8 mouse cellular contexts compared by ENCODE assay signal in genomic region chr5:130254164-130255016, GRCm38 (mm10). TPM values are rescaled to one million over a fixed set of nuclear protein-coding genes. Genes with fewer than 3 reads are reported as not detected.
DNase-seq lines count a peak whose midpoint lies in the region; ATAC-seq and TF ChIP-seq lines count a peak whose summit lies in the region.

No protein-coding gene starts in this region.

- H3K4me3 ChIP-seq in erythroblast, embryonic 14.5 days (replicated peaks) = peak overlapping the region; percentile 77
- H3K4me3 ChIP-seq in embryonic facial prominence, embryonic 14.5 days (ENCODE audit: low read depth, low read length) = peak overlapping the region; percentile 81
- H3K4me3 ChIP-seq in hindbrain, embryonic 14.5 days (replicated peaks; ENCODE audit: low read length) = peak overlapping the region; percentile 77
- peak overlapping the region; percentile 90 to 91 for H3K4me3 ChIP-seq in liver, embryonic 14.5 days (ENCODE audit: insufficient read depth in 1 of 2, low read depth in 2 of 2, low read length in 2 of 2)
- H3K4me3 ChIP-seq in neural tube, embryonic 12.5 days = peak overlapping the region; percentile 62

- no peaks in the 10 kb centered on the region for H3K27me3 ChIP-seq in erythroblast, embryonic 14.5 days (ENCODE audit: control insufficient read depth)
- no peaks in the 10 kb centered on the region for H3K27me3 ChIP-seq in embryonic facial prominence, embryonic 14.5 days (replicated peaks; ENCODE audit: control insufficient read depth, insufficient read depth, low read length)
- H3K27me3 ChIP-seq in hindbrain, embryonic 14.5 days (ENCODE audit: control insufficient read depth, insufficient read depth, low read length) = no peaks in the 10 kb centered on the region
- no peaks in the 10 kb centered on the region for H3K27me3 ChIP-seq in liver, embryonic 14.5 days (ENCODE audit: control insufficient read depth, insufficient read depth, low read length)
- H3K27me3 ChIP-seq in neural tube, embryonic 12.5 days (replicated peaks) = no peaks in the 10 kb centered on the region

- no peak for ATAC-seq in erythroblast, adult 5-6 weeks (replicated peaks; ENCODE audit: low FRiP score, poor library complexity, severe bottlenecking)
- no peak for ATAC-seq in embryonic facial prominence, embryonic 14.5 days (ENCODE audit: low read depth)
- ATAC-seq in hindbrain, embryonic 14.5 days (ENCODE audit: low FRiP score) = no peak
- no peak for ATAC-seq in liver, embryonic 14.5 days (ENCODE audit: insufficient read depth)
- ATAC-seq in neural tube, embryonic 12.5 days (ENCODE audit: low FRiP score, low read depth) = 0 out of 2 replicates have a peak, but pooled peaks have one; percentile 38

- peaks cover 45% of the 10 kb centered on the region for H3K4me1 ChIP-seq in erythroblast, embryonic 14.5 days (ENCODE audit: control insufficient read depth)
- peaks cover 6% of the 10 kb centered on the region; the same call in 1 of the 2 replicates for H3K4me1 ChIP-seq in embryonic facial prominence, embryonic 14.5 days (ENCODE audit: control insufficient read depth, insufficient read depth, low read length)
- H3K4me1 ChIP-seq in hindbrain, embryonic 14.5 days (replicated peaks; ENCODE audit: control insufficient read depth, insufficient read depth, low read length) = peaks cover 23% of the 10 kb centered on the region
- peaks cover 5 to 21% of the 10 kb centered on the region in 2 experiments for H3K4me1 ChIP-seq in liver, embryonic 14.5 days (replicated peaks; ENCODE audit: control insufficient read depth in 2 of 2, insufficient read depth in 2 of 2, low read length in 1 of 2)
- H3K4me1 ChIP-seq in neural tube, embryonic 12.5 days = peaks cover 13% of the 10 kb centered on the region; the same call in 1 of the 2 replicates

- peak overlapping the region; percentile 85 for H3K4me2 ChIP-seq in embryonic facial prominence, embryonic 14.5 days (ENCODE audit: low read depth, low read length)
- H3K4me2 ChIP-seq in hindbrain, embryonic 14.5 days (replicated peaks) = peak overlapping the region; percentile 71
- peak overlapping the region; percentile 99 for H3K4me2 ChIP-seq in liver, embryonic 14.5 days (ENCODE audit: low read depth)
- peak overlapping the region; percentile 66 for H3K4me2 ChIP-seq in neural tube, embryonic 12.5 days (replicated peaks)

- peaks cover 48% of the 10 kb centered on the region for H3K36me3 ChIP-seq in erythroblast, embryonic 14.5 days (ENCODE audit: control insufficient read depth)
- H3K36me3 ChIP-seq in embryonic facial prominence, embryonic 14.5 days (ENCODE audit: control insufficient read depth, insufficient read depth, low read length) = peaks cover 38% of the 10 kb centered on the region
- H3K36me3 ChIP-seq in hindbrain, embryonic 14.5 days (replicated peaks; ENCODE audit: control insufficient read depth, insufficient read depth) = peaks cover 44% of the 10 kb centered on the region
- H3K36me3 ChIP-seq in liver, embryonic 14.5 days (replicated peaks; ENCODE audit: control insufficient read depth, insufficient read depth, low read depth) = peaks cover 43% of the 10 kb centered on the region
- H3K36me3 ChIP-seq in neural tube, embryonic 12.5 days = peaks cover 37% of the 10 kb centered on the region

- peak; percentile 86 for DNase-seq in ES-CJ7 (ENCODE audit: low read depth, low spot score)
- peak; percentile 76 for DNase-seq in embryonic facial prominence, embryonic 14.5 days (ENCODE audit: low spot score)
- DNase-seq in hindbrain, embryonic 14.5 days (ENCODE audit: low spot score) = peak; percentile 59
- peak in 2 of 3 experiments; percentile 51 to 67 for DNase-seq in liver, embryonic 14.5 days (ENCODE audit: low read depth in 3 of 3, low spot score in 3 of 3)
- DNase-seq in spleen, postnatal 10 days (ENCODE audit: low spot score in 2 of 2) = no peak

- TF ChIP-seq EP300 in liver, embryonic 14.5 days (IDR thresholded peaks at IDR 0.05; ENCODE audit: low read depth) = no peak

- H3K9me3 ChIP-seq in erythroblast, embryonic 14.5 days (ENCODE audit: control insufficient read depth, low read length) = no peaks in the 10 kb centered on the region
- no peaks in the 10 kb centered on the region for H3K9me3 ChIP-seq in embryonic facial prominence, embryonic 14.5 days (ENCODE audit: control insufficient read depth, low read length)
- no peaks in the 10 kb centered on the region for H3K9me3 ChIP-seq in hindbrain, embryonic 14.5 days (ENCODE audit: control insufficient read depth, low read length)
- no peaks in the 10 kb centered on the region for H3K9me3 ChIP-seq in liver, embryonic 14.5 days (ENCODE audit: control insufficient read depth, low read length)
- no peaks in the 10 kb centered on the region for H3K9me3 ChIP-seq in neural tube, embryonic 12.5 days

- H3K9ac ChIP-seq in embryonic facial prominence, embryonic 14.5 days (ENCODE audit: low read depth, low read length) = peak overlapping the region; percentile 85
- peak overlapping the region; percentile 92 for H3K9ac ChIP-seq in hindbrain, embryonic 14.5 days
- peak overlapping the region; percentile 93 for H3K9ac ChIP-seq in liver, embryonic 14.5 days (replicated peaks)
- peak overlapping the region; percentile 78 for H3K9ac ChIP-seq in neural tube, embryonic 12.5 days

- peak overlapping the region; percentile 84 for H3K27ac ChIP-seq in embryonic facial prominence, embryonic 14.5 days (replicated peaks; ENCODE audit: low read depth, low read length)
- peak overlapping the region; percentile 78 for H3K27ac ChIP-seq in hindbrain, embryonic 14.5 days
- peak overlapping the region; percentile 65 for H3K27ac ChIP-seq in liver, embryonic 14.5 days
- no peak overlapping the region for H3K27ac ChIP-seq in neural tube, embryonic 12.5 days

- 19% methylated on average over 19 of the region's 19 CpGs for WGBS in embryonic facial prominence, embryonic 14.5 days
- WGBS in hindbrain, embryonic 14.5 days = 21% methylated on average over 19 of the region's 19 CpGs
- WGBS in liver, embryonic 14.5 days (ENCODE audit: insufficient replicate concordance) = 4% methylated on average over 19 of the region's 19 CpGs
- 17% methylated on average over 19 of the region's 19 CpGs for WGBS in neural tube, embryonic 12.5 days

- TF ChIP-seq CTCF in liver, embryonic 14.5 days (IDR thresholded peaks at IDR 0.05; ENCODE audit: low read depth) = peak; percentile 55

RNA-seq across cellular contexts. Expression of gene Sbds, which starts 0.9 kb away (rescaled TPM):
- 3.2 and 4.0 TPM in 2 replicates for polyA plus RNA-seq in erythroblast, embryonic 14.5 days (2012)
- total RNA-seq in erythroblast, adult 5-6 weeks (2015; ENCODE audit: low replicate concordance) = 16.7 and 22.1 TPM in 2 replicates
- 46.2 and 73.7 TPM in 2 replicates for total RNA-seq in erythroblast, adult 5-6 weeks (2017; ENCODE audit: low replicate concordance)
- 51.7 and 54.3 TPM in 2 replicates for polyA plus RNA-seq in embryonic facial prominence, embryonic 14.5 days (2014; fragmentation: Nextera tagmentation; extraction: Ambion mirVana)
- 48.2 and 49.9 TPM in 2 replicates for polyA plus RNA-seq in hindbrain, embryonic 14.5 days (2014; fragmentation: Nextera tagmentation; extraction: Ambion mirVana)
- 17.9 and 35.8 TPM in 2 replicates for polyA plus RNA-seq in liver, embryonic 14.5 days (2012; rRNA removed)
- 38.1 and 40.1 TPM in 2 replicates for polyA plus RNA-seq in liver, embryonic 14.5 days (2014; fragmentation: Nextera tagmentation; extraction: Ambion mirVana)
- polyA plus RNA-seq in neural tube, embryonic 12.5 days (2016; fragmentation: Nextera tagmentation; extraction: Ambion mirVana) = 75.5 and 76.7 TPM in 2 replicates

RNA-seq across cellular contexts. Expression of gene Tyw1, which starts 1.0 kb away (rescaled TPM):
- 0.36 and 0.39 TPM in 2 replicates for polyA plus RNA-seq in erythroblast, embryonic 14.5 days (2012)
- total RNA-seq in erythroblast, adult 5-6 weeks (2015; ENCODE audit: low replicate concordance) = 2.9 and 5.6 TPM in 2 replicates
- 9.2 and 9.8 TPM in 2 replicates for total RNA-seq in erythroblast, adult 5-6 weeks (2017; ENCODE audit: low replicate concordance)
- 22.3 and 23.9 TPM in 2 replicates for polyA plus RNA-seq in embryonic facial prominence, embryonic 14.5 days (2014; fragmentation: Nextera tagmentation; extraction: Ambion mirVana)
- polyA plus RNA-seq in hindbrain, embryonic 14.5 days (2014; fragmentation: Nextera tagmentation; extraction: Ambion mirVana) = 20.8 and 27.2 TPM in 2 replicates
- 5.1 and 6.8 TPM in 2 replicates for polyA plus RNA-seq in liver, embryonic 14.5 days (2012; rRNA removed)
- 12.1 and 13.5 TPM in 2 replicates for polyA plus RNA-seq in liver, embryonic 14.5 days (2014; fragmentation: Nextera tagmentation; extraction: Ambion mirVana)
- polyA plus RNA-seq in neural tube, embryonic 12.5 days (2016; fragmentation: Nextera tagmentation; extraction: Ambion mirVana) = 27.7 and 29.5 TPM in 2 replicates

RNA-seq across cellular contexts. Expression of gene Tmem248, which starts 37.5 kb away (rescaled TPM):
- 6.8 and 7.8 TPM in 2 replicates for polyA plus RNA-seq in erythroblast, embryonic 14.5 days (2012)
- 11.1 and 21.5 TPM in 2 replicates for total RNA-seq in erythroblast, adult 5-6 weeks (2015; ENCODE audit: low replicate concordance)
- 16.0 and 24.9 TPM in 2 replicates for total RNA-seq in erythroblast, adult 5-6 weeks (2017; ENCODE audit: low replicate concordance)
- polyA plus RNA-seq in embryonic facial prominence, embryonic 14.5 days (2014; fragmentation: Nextera tagmentation; extraction: Ambion mirVana) = 40.6 and 44.7 TPM in 2 replicates
- polyA plus RNA-seq in hindbrain, embryonic 14.5 days (2014; fragmentation: Nextera tagmentation; extraction: Ambion mirVana) = 31.3 and 36.5 TPM in 2 replicates
- polyA plus RNA-seq in liver, embryonic 14.5 days (2012; rRNA removed) = 12.5 and 14.1 TPM in 2 replicates
- 25.4 and 26.6 TPM in 2 replicates for polyA plus RNA-seq in liver, embryonic 14.5 days (2014; fragmentation: Nextera tagmentation; extraction: Ambion mirVana)
- polyA plus RNA-seq in neural tube, embryonic 12.5 days (2016; fragmentation: Nextera tagmentation; extraction: Ambion mirVana) = 30.7 and 31.6 TPM in 2 replicates

Comparison
In these comparisons a context has a peak if more than half of its experiments do, and no peak if none do; other contexts are left out.
1. DNase-seq: peak in ES-CJ7 (single experiment), embryonic facial prominence, embryonic 14.5 days (single experiment), hindbrain, embryonic 14.5 days (single experiment) and liver, embryonic 14.5 days (2 of 3); none in spleen, postnatal 10 days (0 of 2).
2. Peak in every context shown above with its lines, with median percentiles within 50 percentile points of each other: H3K4me3 ChIP-seq, H3K4me2 ChIP-seq and H3K9ac ChIP-seq.